10 mouse cellular contexts compared by ENCODE assay signal in genomic region chr8:45238282-45238681, GRCm38 (mm10). TPM values are rescaled to one million over a fixed set of nuclear protein-coding genes. Genes with fewer than 3 reads are reported as not detected.
DNase-seq lines count a peak whose midpoint lies in the region; ATAC-seq and TF ChIP-seq lines count a peak whose summit lies in the region.
"Had no signal": no experiment of that assay in that cellular context is flagged by ENCODE, and none has a peak within 500 bp of the region (broad histone marks: within the 10 kb centered on the region; RNA-seq: fewer than 3 reads in every experiment).

No protein-coding gene starts in this region.

- TF ChIP-seq POLR2A in thymus, adult 2 months (IDR thresholded peaks at IDR 0.05; ENCODE audit: control insufficient read depth, extremely low read depth, insufficient read depth, low read length, poor library complexity) = no peak

- H3K27ac ChIP-seq in forebrain, embryonic 13.5 days = no peak overlapping the region
- no peak overlapping the region for H3K27ac ChIP-seq in forebrain, embryonic 11.5 days (ENCODE audit: low read depth, low read length)
- no peak overlapping the region for H3K27ac ChIP-seq in midbrain, postnatal 0 days (ENCODE audit: low read depth, low read length)
- H3K27ac ChIP-seq in midbrain, embryonic 10.5 days (replicated peaks) = no peak overlapping the region
- H3K27ac ChIP-seq in kidney, postnatal 0 days = no peak overlapping the region
- H3K27ac ChIP-seq in thymus, adult 2 months (ENCODE audit: control insufficient read depth, insufficient read depth, low read length) = no peak overlapping the region
- H3K27ac ChIP-seq: lung, embryonic 15.5 days had no signal

- ATAC-seq in forebrain, embryonic 13.5 days = peak; percentile 44; the same call in 1 of the 2 replicates
- no peak; the same call in 1 of the 2 replicates for ATAC-seq in forebrain, embryonic 11.5 days (replicated peaks; ENCODE audit: low FRiP score)
- ATAC-seq in midbrain, postnatal 0 days (ENCODE audit: low FRiP score) = no peak
- no peak; the same call in 1 of the 2 replicates for ATAC-seq in kidney, postnatal 0 days (replicated peaks; ENCODE audit: low FRiP score, low read depth)

- no peak overlapping the region for H3K4me3 ChIP-seq in forebrain, embryonic 13.5 days
- H3K4me3 ChIP-seq in forebrain, embryonic 11.5 days (ENCODE audit: low read depth, low read length) = no peak overlapping the region
- no peak overlapping the region for H3K4me3 ChIP-seq in midbrain, postnatal 0 days (ENCODE audit: low read depth, low read length)
- no peak overlapping the region for H3K4me3 ChIP-seq in midbrain, embryonic 10.5 days
- no peak overlapping the region for H3K4me3 ChIP-seq in kidney, postnatal 0 days (replicated peaks; ENCODE audit: low read depth, low read length)
- H3K4me3 ChIP-seq in thymus, adult 2 months (ENCODE audit: control insufficient read depth, insufficient read depth, low read length) = no peak overlapping the region
- H3K4me3 ChIP-seq: lung, embryonic 15.5 days had no signal

- WGBS in forebrain, embryonic 13.5 days = 29% methylated on average over 3 of the region's 3 CpGs
- 36% methylated on average over 3 of the region's 3 CpGs for WGBS in forebrain, embryonic 11.5 days
- 33% methylated on average over 3 of the region's 3 CpGs for WGBS in midbrain, postnatal 0 days
- 32% methylated on average over 3 of the region's 3 CpGs for WGBS in midbrain, embryonic 10.5 days
- 20% methylated on average over 3 of the region's 3 CpGs for WGBS in kidney, postnatal 0 days
- 31% methylated on average over 3 of the region's 3 CpGs for WGBS in thymus, adult 2 months

- peak; percentile 91 for TF ChIP-seq CTCF in midbrain, postnatal 0 days (IDR thresholded peaks at IDR 0.05)
- peak; percentile 82 for TF ChIP-seq CTCF in kidney, postnatal 0 days (IDR thresholded peaks at IDR 0.05; ENCODE audit: low read depth)
- no peak for TF ChIP-seq CTCF in thymus, adult 2 months (IDR thresholded peaks at IDR 0.05; ENCODE audit: borderline replicate concordance, control insufficient read depth, extremely low read depth, insufficient read depth, low read length, poor library complexity)

- H3K36me3 ChIP-seq in forebrain, embryonic 13.5 days (ENCODE audit: poor library complexity, severe bottlenecking) = no peaks in the 10 kb centered on the region
- H3K36me3 ChIP-seq in forebrain, embryonic 11.5 days (ENCODE audit: control insufficient read depth, insufficient read depth, low read length) = no peaks in the 10 kb centered on the region
- H3K36me3 ChIP-seq in midbrain, postnatal 0 days (ENCODE audit: insufficient read depth, low read length) = no peaks in the 10 kb centered on the region
- H3K36me3 ChIP-seq in midbrain, embryonic 10.5 days = no peaks in the 10 kb centered on the region
- no peaks in the 10 kb centered on the region for H3K36me3 ChIP-seq in kidney, postnatal 0 days (ENCODE audit: insufficient read depth, low read length)
- H3K36me3 ChIP-seq in thymus, adult 2 months (ENCODE audit: control insufficient read depth, insufficient read depth, low read length) = no peaks in the 10 kb centered on the region
- H3K36me3 ChIP-seq: G1E; lung, embryonic 15.5 days had no signal

- no peak overlapping the region for H3K9ac ChIP-seq in forebrain, embryonic 13.5 days
- H3K9ac ChIP-seq in forebrain, embryonic 11.5 days (ENCODE audit: low read length) = no peak overlapping the region
- H3K9ac ChIP-seq in midbrain, postnatal 0 days (replicated peaks; ENCODE audit: low read length, poor library complexity, severe bottlenecking) = no peak overlapping the region
- H3K9ac ChIP-seq in kidney, postnatal 0 days (ENCODE audit: low read depth, low read length) = no peak overlapping the region
- H3K9ac ChIP-seq: lung, embryonic 15.5 days had no signal

- DNase-seq in forebrain, embryonic 11.5 days (ENCODE audit: low spot score) = no peak
- DNase-seq in midbrain, postnatal 0 days (ENCODE audit: low spot score) = peak; percentile 73
- no peak for DNase-seq in midbrain, embryonic 10.5 days (ENCODE audit: low spot score)
- DNase-seq in cerebellum, postnatal 14 days = peak; percentile 58 to 70
- DNase-seq in kidney, postnatal 0 days (ENCODE audit: low spot score) = peak; percentile 79
- DNase-seq in retina, adult 2 months (ENCODE audit: low read depth, low spot score) = peak; percentile 22
- DNase-seq in thymus, adult 2 months = no peak

- H3K4me2 ChIP-seq in forebrain, embryonic 13.5 days = no peak overlapping the region
- no peak overlapping the region for H3K4me2 ChIP-seq in forebrain, embryonic 11.5 days (ENCODE audit: low read depth, low read length, severe bottlenecking)
- H3K4me2 ChIP-seq in midbrain, postnatal 0 days (ENCODE audit: low read depth, low read length, poor library complexity, severe bottlenecking) = no peak overlapping the region
- H3K4me2 ChIP-seq in kidney, postnatal 0 days (ENCODE audit: low read length) = no peak overlapping the region
- H3K4me2 ChIP-seq: lung, embryonic 15.5 days had no signal

- no peaks in the 10 kb centered on the region for H3K9me3 ChIP-seq in forebrain, embryonic 13.5 days (replicated peaks)
- H3K9me3 ChIP-seq in forebrain, embryonic 11.5 days (ENCODE audit: control insufficient read depth, low read length) = no peaks in the 10 kb centered on the region
- no peaks in the 10 kb centered on the region for H3K9me3 ChIP-seq in midbrain, postnatal 0 days (ENCODE audit: low read length)
- no peaks in the 10 kb centered on the region for H3K9me3 ChIP-seq in midbrain, embryonic 10.5 days (replicated peaks)
- H3K9me3 ChIP-seq in kidney, postnatal 0 days (replicated peaks; ENCODE audit: low read length) = no peaks in the 10 kb centered on the region
- H3K9me3 ChIP-seq: lung, embryonic 15.5 days had no signal

- no peaks in the 10 kb centered on the region for H3K4me1 ChIP-seq in forebrain, embryonic 13.5 days
- H3K4me1 ChIP-seq in forebrain, embryonic 11.5 days (replicated peaks; ENCODE audit: control insufficient read depth, insufficient read depth, low read length) = no peaks in the 10 kb centered on the region
- no peaks in the 10 kb centered on the region for H3K4me1 ChIP-seq in midbrain, postnatal 0 days (ENCODE audit: insufficient read depth, low read length)
- peaks cover 6% of the 10 kb centered on the region; the same call in 1 of the 2 replicates for H3K4me1 ChIP-seq in midbrain, embryonic 10.5 days
- H3K4me1 ChIP-seq in kidney, postnatal 0 days (replicated peaks; ENCODE audit: insufficient read depth, low read length) = no peaks in the 10 kb centered on the region
- H3K4me1 ChIP-seq in thymus, adult 2 months (replicated peaks; ENCODE audit: control insufficient read depth, insufficient read depth, low read length) = no peaks in the 10 kb centered on the region

- H3K27me3 ChIP-seq in forebrain, embryonic 13.5 days = no peaks in the 10 kb centered on the region
- no peaks in the 10 kb centered on the region for H3K27me3 ChIP-seq in forebrain, embryonic 11.5 days (ENCODE audit: control insufficient read depth, insufficient read depth, low read length)
- H3K27me3 ChIP-seq in midbrain, postnatal 0 days (ENCODE audit: insufficient read depth, low read length) = no peaks in the 10 kb centered on the region
- no peaks in the 10 kb centered on the region for H3K27me3 ChIP-seq in midbrain, embryonic 10.5 days (ENCODE audit: low read depth, poor library complexity, severe bottlenecking)
- no peaks in the 10 kb centered on the region for H3K27me3 ChIP-seq in kidney, postnatal 0 days (ENCODE audit: insufficient read depth, low read length)
- H3K27me3 ChIP-seq in thymus, adult 2 months (ENCODE audit: control insufficient read depth, insufficient read depth, low read length) = no peaks in the 10 kb centered on the region
- H3K27me3 ChIP-seq: lung, embryonic 15.5 days had no signal

RNA-seq across cellular contexts. Expression of gene F11, which starts 23.5 kb away (rescaled TPM):
- not detected in 2 replicates for polyA plus RNA-seq in forebrain, embryonic 13.5 days (2015; fragmentation: Nextera tagmentation; extraction: Ambion mirVana)
- not detected in 2 replicates for polyA plus RNA-seq in forebrain, embryonic 11.5 days (2014; fragmentation: Nextera tagmentation; extraction: Ambion mirVana)
- not detected in 2 replicates for total RNA-seq in midbrain, postnatal 0 days (2014; rRNA removed)
- polyA plus RNA-seq in midbrain, postnatal 0 days (2015; fragmentation: Nextera tagmentation; extraction: Ambion mirVana) = not detected in 2 replicates
- not detected in 2 replicates for polyA plus RNA-seq in midbrain, embryonic 10.5 days (2016; fragmentation: Nextera tagmentation; extraction: Ambion mirVana)
- not detected in 2 replicates for polyA plus RNA-seq in kidney, postnatal 0 days (2015; fragmentation: Nextera tagmentation; extraction: Ambion mirVana)
- polyA plus RNA-seq in thymus, adult 2 months (2012; rRNA removed) = 0.26 TPM in 1 of 2 replicates, not detected in the other
- total RNA-seq: G1E had no signal
- polyA plus RNA-seq: G1E; lung, embryonic 15.5 days had no signal

RNA-seq across cellular contexts. Expression of gene Klkb1, which starts 56.4 kb away (rescaled TPM):
- not detected in 2 replicates for polyA plus RNA-seq in forebrain, embryonic 13.5 days (2015; fragmentation: Nextera tagmentation; extraction: Ambion mirVana)
- polyA plus RNA-seq in forebrain, embryonic 11.5 days (2014; fragmentation: Nextera tagmentation; extraction: Ambion mirVana) = not detected in 2 replicates
- total RNA-seq in midbrain, postnatal 0 days (2014; rRNA removed) = under 0.01 TPM in 1 of 2 replicates, not detected in the other
- polyA plus RNA-seq in midbrain, postnatal 0 days (2015; fragmentation: Nextera tagmentation; extraction: Ambion mirVana) = 0.02 and 0.04 TPM in 2 replicates
- polyA plus RNA-seq in midbrain, embryonic 10.5 days (2016; fragmentation: Nextera tagmentation; extraction: Ambion mirVana) = 0.04 TPM in 1 of 2 replicates, not detected in the other
- 0.06 and 0.08 TPM in 2 replicates for polyA plus RNA-seq in kidney, postnatal 0 days (2015; fragmentation: Nextera tagmentation; extraction: Ambion mirVana)
- polyA plus RNA-seq in thymus, adult 2 months (2012; rRNA removed) = 0.10 TPM in 1 of 2 replicates, not detected in the other
- polyA plus RNA-seq: G1E; lung, embryonic 15.5 days had no signal

Comparison
In these comparisons a context has a peak if more than half of its experiments do, and no peak if none do; other contexts are left out.
1. DNase-seq: peak in midbrain, postnatal 0 days (single experiment), cerebellum, postnatal 14 days (2 of 2), kidney, postnatal 0 days (single experiment) and retina, adult 2 months (single experiment); none in forebrain, embryonic 11.5 days (single experiment), midbrain, embryonic 10.5 days (single experiment) and thymus, adult 2 months (single experiment).